Mouse (Mus musculus): ENCODE data around the gene Col6a6. TPM values are rescaled to one million over a fixed set of nuclear protein-coding genes. Genes with fewer than 3 reads are reported as not detected.

Gene Col6a6
- polyA plus RNA-seq, 1 experiment from 2014 or later = 0.41 TPM

DNA sequence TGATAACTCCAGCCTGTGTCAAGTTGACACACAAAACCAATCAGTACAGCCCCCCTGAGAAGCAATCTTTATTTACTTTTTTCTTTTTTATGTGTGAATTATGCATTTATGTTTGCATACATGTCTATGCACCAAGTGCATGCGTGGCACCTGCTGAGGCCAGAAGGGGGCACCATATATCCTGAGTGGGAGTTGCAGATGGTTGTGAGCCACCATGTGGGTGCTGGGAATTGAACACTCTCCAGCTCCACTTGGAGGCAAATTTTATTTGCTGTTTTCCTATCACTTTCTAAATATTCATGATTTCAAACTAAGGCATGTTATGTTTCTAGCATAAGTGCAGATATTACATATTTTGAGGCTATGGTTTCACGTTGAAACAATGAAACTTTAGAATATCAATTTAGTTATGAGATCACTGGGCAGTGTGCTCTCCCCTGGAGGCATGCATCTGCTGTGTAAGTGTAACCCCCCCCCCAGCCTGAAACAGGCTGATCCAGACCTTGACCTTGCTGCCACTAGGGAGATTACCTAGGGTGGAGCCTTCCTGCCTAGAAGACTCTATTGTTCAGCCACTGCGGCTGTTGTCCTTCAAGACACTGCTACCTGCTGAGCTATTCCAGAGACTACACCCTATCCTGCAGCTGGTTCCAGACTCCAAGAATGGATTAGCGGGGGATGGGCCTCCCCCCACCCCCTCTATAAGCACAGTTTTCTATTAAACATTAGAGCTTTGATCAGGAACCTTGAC, 10.6 kb upstream of the Col6a6 start:
- Histone ChIP-seq H3K9ac (no peak overlapping the region), H3K4me1 (0 out of 2 replicates have a peak, but pooled peaks cover 5% of the 10 kb centered on the region), H3K27me3 (no peaks in the 10 kb centered on the region), H3K36me3 (no peaks in the 10 kb centered on the region), H3K9me3 (no peaks in the 10 kb centered on the region), H3K4me2 (no peak overlapping the region), H3K27ac (no peak overlapping the region), H3K4me3 (no peak overlapping the region)
- WGBS = 81% methylated on average over 4 of the region's 4 CpGs
- no peak for ATAC-seq (ENCODE audit: insufficient number of reproducible peaks, insufficient read depth, low FRiP score, low TSS enrichment, low read depth)

DNA sequence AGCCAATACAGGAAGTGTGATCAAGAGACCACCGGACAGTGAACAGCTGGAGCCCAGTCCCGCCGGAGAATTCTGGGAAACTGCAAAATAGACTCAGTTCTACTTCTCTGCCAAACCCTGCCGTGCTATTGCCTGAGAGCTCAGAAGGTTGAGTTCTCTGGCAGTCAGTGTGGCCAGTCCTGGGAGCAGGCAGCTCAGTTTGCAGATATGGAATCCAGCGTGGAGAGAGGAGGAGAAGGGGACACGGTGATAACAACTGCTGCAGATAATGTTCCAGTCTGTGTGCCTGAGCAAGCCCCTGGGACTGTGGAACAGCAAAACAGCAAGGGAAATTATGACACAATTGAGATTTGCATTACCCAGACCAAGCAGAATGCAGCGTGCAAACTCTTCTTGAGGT, 7.6 kb upstream of the Col6a6 start:
- H3K4me3 ChIP-seq = no peak overlapping the region
- no peak overlapping the region for H3K9ac ChIP-seq
- H3K4me2 ChIP-seq = no peak overlapping the region
- WGBS = 69% methylated on average over 7 of the region's 7 CpGs
- no peaks in the 10 kb centered on the region for H3K36me3 ChIP-seq
- no peaks in the 10 kb centered on the region for H3K27me3 ChIP-seq
- 0 out of 2 replicates have a peak, but pooled peaks cover 5% of the 10 kb centered on the region for H3K4me1 ChIP-seq
- no peak overlapping the region for H3K27ac ChIP-seq
- no peaks in the 10 kb centered on the region for H3K9me3 ChIP-seq
- no peak for ATAC-seq (ENCODE audit: insufficient number of reproducible peaks, insufficient read depth, low FRiP score, low TSS enrichment, low read depth)

DNA sequence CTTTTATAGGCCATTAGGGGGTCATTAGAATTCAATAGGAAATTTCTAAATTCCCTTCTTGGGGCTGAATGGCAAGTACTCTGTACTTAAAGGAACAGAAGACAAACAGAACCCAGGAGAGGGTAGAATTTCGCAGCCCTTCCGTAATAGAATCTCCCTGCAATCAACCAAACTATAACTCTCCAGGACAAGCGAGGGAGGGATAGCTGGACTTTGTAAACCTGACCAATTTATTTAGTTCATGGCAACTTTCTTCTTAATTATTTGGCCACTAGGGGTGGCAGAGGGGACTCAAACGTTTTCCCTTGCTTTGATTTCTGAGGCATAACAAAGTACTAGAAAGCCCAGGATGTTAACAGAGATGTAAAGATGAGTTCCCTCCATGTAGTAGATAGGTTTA, 6.8 kb upstream of the Col6a6 start:
- Histone ChIP-seq H3K27ac (no peak overlapping the region), H3K9me3 (no peaks in the 10 kb centered on the region), H3K27me3 (no peaks in the 10 kb centered on the region), H3K4me1 (0 out of 2 replicates have a peak, but pooled peaks cover 5% of the 10 kb centered on the region), H3K4me3 (no peak overlapping the region), H3K4me2 (no peak overlapping the region), H3K9ac (no peak overlapping the region), H3K36me3 (no peaks in the 10 kb centered on the region)
- 39% methylated on average over 4 of the region's 4 CpGs for WGBS
- ATAC-seq (ENCODE audit: insufficient number of reproducible peaks, insufficient read depth, low FRiP score, low TSS enrichment, low read depth) = no peak

DNA sequence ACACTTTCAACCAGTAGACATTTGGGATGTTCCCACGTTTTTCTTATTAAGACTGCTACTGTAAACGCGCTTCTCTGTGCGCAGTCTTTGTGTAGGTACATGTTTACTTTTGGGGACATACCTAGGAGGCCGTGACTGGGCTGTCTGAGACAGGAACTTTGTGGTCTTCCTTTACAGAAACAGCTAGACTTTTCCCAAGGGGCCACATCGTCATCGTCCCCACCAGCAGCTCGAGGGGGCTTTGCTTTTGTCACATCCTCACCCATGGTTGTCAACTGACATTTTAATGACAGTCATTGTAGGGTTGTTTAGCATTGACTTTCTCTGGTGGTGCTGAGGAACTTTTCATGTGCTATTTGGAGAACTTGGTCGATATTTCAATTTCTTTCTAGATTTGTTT, 3.3 kb upstream of the Col6a6 start:
- H3K27me3 ChIP-seq = peaks cover 11% of the 10 kb centered on the region
- 87% methylated on average over 9 of the region's 9 CpGs for WGBS
- H3K4me3 ChIP-seq = no peak overlapping the region
- peaks cover 17% of the 10 kb centered on the region for H3K4me1 ChIP-seq
- H3K9me3 ChIP-seq = no peaks in the 10 kb centered on the region
- H3K27ac ChIP-seq = no peak overlapping the region
- H3K36me3 ChIP-seq = no peaks in the 10 kb centered on the region
- no peak for ATAC-seq (ENCODE audit: insufficient number of reproducible peaks, insufficient read depth, low FRiP score, low TSS enrichment, low read depth)
- H3K4me2 ChIP-seq = no peak overlapping the region
- H3K9ac ChIP-seq = no peak overlapping the region

DNA sequence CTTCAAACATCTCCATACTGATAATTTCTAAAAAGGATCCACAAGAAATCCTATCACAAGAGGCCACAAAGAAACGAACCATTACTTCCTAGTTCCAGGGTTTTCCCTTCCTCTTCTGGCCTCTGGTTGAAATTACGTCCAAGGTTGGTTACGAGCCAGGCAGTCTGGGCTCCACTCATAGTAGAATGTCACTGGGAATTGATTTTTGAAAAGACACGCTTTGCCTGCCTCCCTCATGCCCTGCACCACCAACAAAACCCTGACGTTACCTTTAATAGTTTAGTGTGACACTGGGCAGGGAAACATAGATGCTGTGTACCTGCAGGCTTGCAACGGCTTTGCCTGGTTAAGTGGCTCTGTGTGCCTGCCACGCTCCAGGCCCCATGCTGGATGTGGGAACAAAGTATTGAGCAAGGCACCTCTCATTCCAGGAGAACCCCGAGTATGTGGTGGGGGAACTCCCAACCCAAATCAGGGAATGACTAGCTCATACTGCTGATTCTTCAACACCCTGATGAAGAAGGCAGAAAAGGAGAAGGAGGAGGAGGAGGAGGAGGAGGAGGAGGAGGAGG, 798 bp downstream of the Col6a6 start:
- H3K9me3 ChIP-seq = no peaks in the 10 kb centered on the region
- H3K4me1 ChIP-seq = peaks cover 12% of the 10 kb centered on the region
- no peak overlapping the region for H3K27ac ChIP-seq
- H3K4me2 ChIP-seq = no peak overlapping the region
- H3K9ac ChIP-seq = no peak overlapping the region
- ATAC-seq (ENCODE audit: insufficient number of reproducible peaks, insufficient read depth, low FRiP score, low TSS enrichment, low read depth) = no peak
- no peaks in the 10 kb centered on the region for H3K36me3 ChIP-seq
- WGBS = 58% methylated on average over 8 of the region's 8 CpGs
- no peak overlapping the region for H3K4me3 ChIP-seq
- H3K27me3 ChIP-seq = peaks cover 11% of the 10 kb centered on the region

DNA sequence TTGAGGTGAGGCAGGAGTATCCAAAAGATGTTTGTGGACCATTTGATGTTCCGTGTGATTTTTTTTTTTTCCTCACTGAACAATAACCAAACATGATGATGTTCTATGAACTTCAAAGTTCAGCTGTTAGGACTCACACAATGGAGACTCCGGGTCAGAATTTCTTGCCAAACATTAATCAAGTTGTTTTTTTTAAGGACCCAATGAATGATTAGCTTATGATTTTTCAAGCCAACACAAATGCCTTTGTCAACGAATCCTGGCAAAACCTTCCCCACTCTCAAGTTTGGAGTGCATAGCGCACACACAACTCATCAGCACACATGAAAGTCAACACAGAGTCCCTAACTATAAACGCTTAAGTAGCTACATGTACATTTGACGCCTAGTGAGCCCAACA, 7.2 kb downstream of the Col6a6 start:
- Histone ChIP-seq H3K4me2 (no peak overlapping the region), H3K9me3 (no peaks in the 10 kb centered on the region), H3K27me3 (no peaks in the 10 kb centered on the region), H3K9ac (no peak overlapping the region), H3K36me3 (no peaks in the 10 kb centered on the region), H3K4me1 (no peaks in the 10 kb centered on the region), H3K27ac (no peak overlapping the region), H3K4me3 (no peak overlapping the region)
- ATAC-seq (ENCODE audit: insufficient number of reproducible peaks, insufficient read depth, low FRiP score, low TSS enrichment, low read depth) = no peak
- WGBS = 87% methylated on average over 6 of the region's 6 CpGs

DNA sequence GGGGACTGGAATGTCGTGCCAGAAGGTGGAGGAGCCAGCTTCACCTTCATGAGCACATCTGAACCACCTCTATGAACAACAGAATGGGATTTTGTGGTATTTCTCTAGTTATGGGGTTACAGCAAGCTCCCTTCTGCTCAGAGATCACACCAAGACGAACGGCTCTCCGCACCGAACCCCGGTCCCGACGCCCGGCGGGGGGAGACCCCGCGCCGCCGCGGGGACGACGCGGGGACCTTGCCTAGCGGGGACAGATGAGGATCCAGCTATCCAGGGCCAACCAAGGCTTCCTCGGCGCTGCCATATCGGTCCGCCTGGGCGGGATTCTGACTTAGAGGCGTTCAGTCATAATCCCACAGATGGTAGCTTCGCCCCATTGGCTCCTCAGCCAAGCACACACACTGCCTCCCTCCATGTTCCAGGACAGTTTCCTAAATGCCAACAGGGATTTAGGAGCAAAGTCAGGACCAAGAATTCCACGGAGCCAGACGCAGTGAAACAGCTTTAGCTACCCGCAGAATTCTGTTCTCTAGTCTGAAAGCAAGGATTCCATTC, 8.7 kb downstream of the Col6a6 start:
- H3K9ac ChIP-seq = no peak overlapping the region
- no peaks in the 10 kb centered on the region for H3K27me3 ChIP-seq
- H3K4me2 ChIP-seq = no peak overlapping the region
- H3K9me3 ChIP-seq = no peaks in the 10 kb centered on the region
- no peak for ATAC-seq (ENCODE audit: insufficient number of reproducible peaks, insufficient read depth, low FRiP score, low TSS enrichment, low read depth)
- no peaks in the 10 kb centered on the region for H3K4me1 ChIP-seq
- no peak overlapping the region for H3K27ac ChIP-seq
- whole genome bisulfite sequencing = 77% methylated on average over 29 of the region's 29 CpGs
- no peaks in the 10 kb centered on the region for H3K36me3 ChIP-seq
- no peak overlapping the region for H3K4me3 ChIP-seq

DNA sequence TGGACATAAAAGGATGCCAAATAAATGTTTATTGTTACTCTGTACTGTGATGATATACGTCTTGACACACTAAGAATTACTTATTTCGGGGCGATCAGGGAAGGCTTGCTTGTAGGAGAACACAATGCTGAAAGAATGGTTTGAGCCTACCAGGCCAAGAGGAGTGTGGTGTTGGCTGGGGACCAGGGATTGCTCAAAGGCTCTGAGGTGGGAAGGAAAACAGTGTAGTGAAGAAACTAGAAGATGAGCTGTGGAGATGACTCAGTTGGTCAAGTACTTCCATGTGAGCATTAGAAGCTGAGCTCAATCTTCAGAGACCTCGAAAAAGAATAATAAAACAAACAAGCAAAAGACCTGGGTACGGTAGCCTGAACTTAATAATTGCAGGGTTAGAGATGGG, 13.5 kb downstream of the Col6a6 start:
- no peak overlapping the region for H3K4me3 ChIP-seq
- ATAC-seq (ENCODE audit: insufficient number of reproducible peaks, insufficient read depth, low FRiP score, low TSS enrichment, low read depth) = no peak
- H3K9ac ChIP-seq = no peak overlapping the region
- 83% methylated on average over 5 of the region's 5 CpGs for WGBS
- H3K4me2 ChIP-seq = no peak overlapping the region
- no peak overlapping the region for H3K27ac ChIP-seq
- no peaks in the 10 kb centered on the region for H3K9me3 ChIP-seq
- no peaks in the 10 kb centered on the region for H3K27me3 ChIP-seq
- H3K36me3 ChIP-seq = no peaks in the 10 kb centered on the region
- peaks cover 5% of the 10 kb centered on the region for H3K4me1 ChIP-seq

DNA sequence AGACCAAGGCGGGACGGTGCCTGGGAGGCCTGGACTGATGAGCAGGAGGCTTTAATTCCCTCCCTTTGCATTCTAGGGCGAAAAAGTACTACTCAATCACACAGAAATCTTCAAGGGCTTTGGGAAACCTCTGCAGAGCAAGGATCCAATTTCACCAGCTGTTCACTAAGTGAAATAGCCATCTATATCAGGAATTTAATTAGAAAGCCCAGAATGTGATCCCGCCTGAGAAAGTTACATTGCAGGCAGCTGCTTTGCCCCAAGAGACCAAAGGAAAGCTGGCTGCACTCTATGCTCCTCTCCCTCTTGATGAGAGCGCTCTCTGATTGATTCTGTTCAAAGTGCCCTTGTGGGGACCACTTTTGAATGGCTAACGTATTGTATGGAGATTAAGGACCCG, 16.5 kb downstream of the Col6a6 start:
- no peak for ATAC-seq (ENCODE audit: insufficient number of reproducible peaks, insufficient read depth, low FRiP score, low TSS enrichment, low read depth)

DNA sequence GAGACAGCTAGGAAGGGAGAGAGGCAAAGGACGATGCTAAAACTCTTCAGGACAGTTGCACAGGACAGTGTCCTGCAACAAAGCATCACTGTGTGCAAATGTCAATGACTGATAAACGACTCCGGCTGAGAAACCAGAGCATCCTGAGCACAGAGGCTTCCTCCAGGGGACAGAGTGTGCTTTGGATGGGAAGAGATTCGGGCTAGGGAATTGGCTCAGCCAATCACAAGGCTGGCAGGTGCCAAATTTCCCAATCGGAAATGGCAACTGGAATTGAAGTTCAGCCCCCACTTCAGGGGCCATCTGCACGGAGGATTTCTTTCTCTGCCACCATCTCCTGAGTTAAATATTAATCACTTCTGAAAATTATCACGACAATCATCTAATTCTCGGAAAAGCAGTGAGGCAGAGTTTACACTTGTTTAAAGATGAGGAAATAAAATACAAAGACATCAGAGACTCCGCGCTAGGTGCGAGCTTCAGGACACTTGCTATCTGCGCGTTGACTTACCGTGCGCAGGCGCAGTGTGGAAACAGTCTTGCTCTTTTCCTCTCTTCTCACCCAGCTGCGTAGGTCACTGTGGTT, 18.9 kb downstream of the Col6a6 start:
- Histone ChIP-seq H3K9ac (no peak overlapping the region), H3K4me3 (no peak overlapping the region), H3K4me2 (no peak overlapping the region), H3K27ac (no peak overlapping the region), H3K36me3 (no peaks in the 10 kb centered on the region), H3K27me3 (no peaks in the 10 kb centered on the region), H3K4me1 (peaks cover 5% of the 10 kb centered on the region), H3K9me3 (no peaks in the 10 kb centered on the region)
- ATAC-seq (ENCODE audit: insufficient number of reproducible peaks, insufficient read depth, low FRiP score, low TSS enrichment, low read depth) = no peak
- 87% methylated on average over 17 of the region's 17 CpGs for WGBS

More for the DNA sequence above, 16.5 kb downstream of the Col6a6 start:
- 43% methylated on average over 7 of the region's 7 CpGs for WGBS
- H3K9ac ChIP-seq = no peak overlapping the region
- no peaks in the 10 kb centered on the region for H3K36me3 ChIP-seq
- no peaks in the 10 kb centered on the region for H3K9me3 ChIP-seq
- no peak overlapping the region for H3K27ac ChIP-seq
- no peak overlapping the region for H3K4me3 ChIP-seq
- no peak overlapping the region for H3K4me2 ChIP-seq
- H3K4me1 ChIP-seq = peaks cover 5% of the 10 kb centered on the region
- H3K27me3 ChIP-seq = no peaks in the 10 kb centered on the region

DNA sequence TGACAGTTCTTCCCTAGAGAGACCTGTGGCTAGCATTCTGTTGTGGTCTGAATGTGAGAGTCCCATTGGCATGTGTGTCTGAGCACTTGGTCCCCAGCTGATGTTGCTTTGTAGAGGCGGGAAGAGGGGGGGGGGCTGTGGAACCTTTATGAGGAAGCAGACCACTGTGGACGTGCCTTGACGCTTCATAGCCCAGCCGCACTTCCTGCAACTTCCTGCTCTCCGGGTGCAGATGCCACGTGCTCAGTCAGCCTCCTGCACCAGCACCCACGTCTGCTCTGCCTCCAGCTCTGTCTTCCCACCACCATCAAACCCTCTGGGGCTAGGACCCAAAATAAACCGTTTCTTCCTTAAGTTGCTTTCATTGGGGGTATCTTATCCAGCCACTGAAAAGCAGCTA, 24.5 kb downstream of the Col6a6 start:
- Histone ChIP-seq H3K9ac (no peak overlapping the region), H3K4me2 (no peak overlapping the region), H3K27me3 (no peaks in the 10 kb centered on the region), H3K9me3 (no peaks in the 10 kb centered on the region), H3K27ac (no peak overlapping the region), H3K36me3 (no peaks in the 10 kb centered on the region), H3K4me3 (no peak overlapping the region), H3K4me1 (no peaks in the 10 kb centered on the region)
- 74% methylated on average over 8 of the region's 8 CpGs for WGBS
- ATAC-seq (ENCODE audit: insufficient number of reproducible peaks, insufficient read depth, low FRiP score, low TSS enrichment, low read depth) = no peak

DNA sequence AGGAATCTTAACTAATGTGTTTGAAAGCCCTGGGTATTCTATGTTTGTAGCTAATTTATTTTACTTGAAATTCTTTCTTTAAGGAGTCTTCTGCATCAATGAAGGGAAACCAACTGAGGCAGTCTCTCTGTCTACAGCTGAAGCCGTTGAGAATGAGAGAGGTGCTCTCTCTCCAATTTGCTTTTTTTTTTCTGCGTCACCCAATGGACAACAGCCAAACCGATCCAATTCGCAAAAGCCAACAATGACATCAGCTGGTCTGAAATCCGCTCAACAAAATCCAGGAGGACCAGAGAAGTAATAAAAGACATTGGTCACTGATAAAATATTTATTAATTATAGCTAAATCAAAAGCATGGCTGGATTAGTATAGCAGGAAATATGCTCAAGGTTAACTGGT, 26.5 kb downstream of the Col6a6 start:
- no peak overlapping the region for H3K4me2 ChIP-seq
- 89% methylated on average over 5 of the region's 5 CpGs for WGBS
- H3K27ac ChIP-seq = no peak overlapping the region
- H3K27me3 ChIP-seq = no peaks in the 10 kb centered on the region
- H3K9me3 ChIP-seq = no peaks in the 10 kb centered on the region
- H3K4me1 ChIP-seq = 0 out of 2 replicates have a peak, but pooled peaks cover 5% of the 10 kb centered on the region
- H3K4me3 ChIP-seq = no peak overlapping the region
- ATAC-seq (ENCODE audit: insufficient number of reproducible peaks, insufficient read depth, low FRiP score, low TSS enrichment, low read depth) = no peak
- no peaks in the 10 kb centered on the region for H3K36me3 ChIP-seq
- H3K9ac ChIP-seq = no peak overlapping the region
